Mouse (Mus musculus): Measurements from ENCODE around the gene Tlx2. TPM values are rescaled to one million over a fixed set of nuclear protein-coding genes. Genes with fewer than 3 reads are reported as not detected.

Tlx2 gene
- polyA plus RNA-seq, 1 experiment from 2014 or later: not detected

GRCm38 (mm10) chr6:83069488-83070246 lies 426 bp downstream of the Tlx2 start:
- ATAC-seq (ENCODE audit: insufficient number of reproducible peaks, low FRiP score, low TSS enrichment, low read depth): no peak
- Histone ChIP-seq H3K4me1 (peaks cover 32% of the 10 kb centered on the region), H3K27ac (no peak overlapping the region), H3K4me2 (peak overlapping the region; percentile 36), H3K9me3 (no peaks in the 10 kb centered on the region), H3K4me3 (peak overlapping the region; percentile 25), H3K36me3 (no peaks in the 10 kb centered on the region), H3K9ac (no peak overlapping the region), H3K27me3 (peaks cover 99% of the 10 kb centered on the region)
- under 1% methylated on average over 69 of the region's 69 CpGs for WGBS

- Histone ChIP-seq H3K4me1 (peaks cover 32% of the 10 kb centered on the region), H3K27me3 (peaks cover 99% of the 10 kb centered on the region), H3K27ac (no peak overlapping the region), H3K9me3 (no peaks in the 10 kb centered on the region), H3K9ac (no peak overlapping the region), H3K36me3 (no peaks in the 10 kb centered on the region), H3K4me3 (peak overlapping the region; percentile 13), H3K4me2 (peak overlapping the region; percentile 23; the same call in 1 of the 2 replicates)
- 1% methylated on average over 77 of the region's 81 CpGs for WGBS
- no peak for ATAC-seq (ENCODE audit: insufficient number of reproducible peaks, low FRiP score, low TSS enrichment, low read depth)
Observed at GRCm38 (mm10) chr6:83068706-83069487, 1.2 kb downstream of the Tlx2 start.

- peaks cover 32% of the 10 kb centered on the region for H3K4me1 ChIP-seq
- peaks cover 99% of the 10 kb centered on the region for H3K27me3 ChIP-seq
- H3K36me3 ChIP-seq: no peaks in the 10 kb centered on the region
- 14% methylated on average over 8 of the region's 8 CpGs for WGBS
- 0 out of 2 replicates have a peak overlapping the region, but pooled peaks have one; percentile 23 for H3K4me2 ChIP-seq
- no peak overlapping the region for H3K9ac ChIP-seq
- H3K9me3 ChIP-seq: no peaks in the 10 kb centered on the region
- ATAC-seq (ENCODE audit: insufficient number of reproducible peaks, low FRiP score, low TSS enrichment, low read depth): no peak
- no peak overlapping the region for H3K4me3 ChIP-seq
- H3K27ac ChIP-seq: no peak overlapping the region
Observed at GRCm38 (mm10) chr6:83068221-83068620, 1.9 kb downstream of the Tlx2 start.

- Histone ChIP-seq H3K9me3 (no peaks in the 10 kb centered on the region), H3K9ac (no peak overlapping the region), H3K4me1 (peaks cover 31% of the 10 kb centered on the region), H3K27ac (no peak overlapping the region), H3K27me3 (peaks cover 100% of the 10 kb centered on the region), H3K4me3 (no peak overlapping the region), H3K4me2 (no peak overlapping the region), H3K36me3 (no peaks in the 10 kb centered on the region)
- ATAC-seq (ENCODE audit: insufficient number of reproducible peaks, low FRiP score, low TSS enrichment, low read depth): no peak
- 26% methylated on average over 6 of the region's 6 CpGs for WGBS
Observed at GRCm38 (mm10) chr6:83066441-83066840, 3.7 kb downstream of the Tlx2 start.

- Histone ChIP-seq H3K36me3 (no peaks in the 10 kb centered on the region), H3K4me2 (no peak overlapping the region), H3K4me1 (peaks cover 26% of the 10 kb centered on the region), H3K27ac (no peak overlapping the region), H3K27me3 (peaks cover 100% of the 10 kb centered on the region), H3K4me3 (no peak overlapping the region), H3K9me3 (no peaks in the 10 kb centered on the region), H3K9ac (no peak overlapping the region)
- WGBS: 39% methylated on average over 8 of the region's 8 CpGs
- no peak for ATAC-seq (ENCODE audit: insufficient number of reproducible peaks, low FRiP score, low TSS enrichment, low read depth)
Observed at GRCm38 (mm10) chr6:83065995-83066394, 4.1 kb downstream of the Tlx2 start.

GRCm38 (mm10) chr6:83058725-83059124 lies 11.4 kb downstream of the Tlx2 start:
- peaks cover 14% of the 10 kb centered on the region for H3K4me1 ChIP-seq
- H3K27me3 ChIP-seq: peaks cover 47% of the 10 kb centered on the region
- WGBS: 81% methylated on average over 2 of the region's 2 CpGs
- H3K4me3 ChIP-seq: no peak overlapping the region
- H3K27ac ChIP-seq: no peak overlapping the region
- peaks cover 16% of the 10 kb centered on the region for H3K36me3 ChIP-seq
- no peaks in the 10 kb centered on the region for H3K9me3 ChIP-seq
- no peak for ATAC-seq (ENCODE audit: insufficient number of reproducible peaks, low FRiP score, low TSS enrichment, low read depth)
- H3K9ac ChIP-seq: no peak overlapping the region
- H3K4me2 ChIP-seq: no peak overlapping the region

- WGBS: 43% methylated on average over 3 of the region's 3 CpGs
- no peak for ATAC-seq (ENCODE audit: insufficient number of reproducible peaks, low FRiP score, low TSS enrichment, low read depth)
- H3K27ac ChIP-seq: no peak within 1 kb of the TSS
- H3K4me3 ChIP-seq: no peak within 1 kb of the TSS
- peaks cover 16% of the 10 kb centered on the region for H3K36me3 ChIP-seq
- H3K4me2 ChIP-seq: no peak within 1 kb of the TSS
- peaks cover 38% of the 10 kb centered on the region for H3K27me3 ChIP-seq
- peaks cover 23% of the 10 kb centered on the region for H3K4me1 ChIP-seq
- H3K9ac ChIP-seq: no peak within 1 kb of the TSS
- no peaks in the 10 kb centered on the region for H3K9me3 ChIP-seq
Observed at GRCm38 (mm10) chr6:83057790-83058189, 12.3 kb downstream of the Tlx2 start, which contains the start of gene Dqx1. Gene Dqx1 (plus strand): TSS chr6:83057844.

- WGBS: under 1% methylated on average over 49 of the region's 50 CpGs
- peak within 1 kb of the TSS; percentile 89 for H3K4me2 ChIP-seq
- peak within 1 kb of the TSS; percentile 83 for H3K9ac ChIP-seq
- peak within 1 kb of the TSS; percentile 66 for H3K4me3 ChIP-seq
- H3K36me3 ChIP-seq: peaks cover 33% of the 10 kb centered on the region
- no peaks in the 10 kb centered on the region for H3K9me3 ChIP-seq
- ATAC-seq (ENCODE audit: insufficient number of reproducible peaks, low FRiP score, low TSS enrichment, low read depth): peak; percentile 35; the same call in 1 of the 2 replicates
- peak within 1 kb of the TSS; percentile 91 for H3K27ac ChIP-seq
- H3K27me3 ChIP-seq: peaks cover 9% of the 10 kb centered on the region; the same call in 1 of the 2 replicates
- peaks cover 29% of the 10 kb centered on the region for H3K4me1 ChIP-seq
Observed at GRCm38 (mm10) chr6:83054871-83055431, 15.1 kb downstream of the Tlx2 start, which contains the start of gene Htra2. Gene Htra2 (minus strand): TSS chr6:83055273.

GRCm38 (mm10) chr6:83054074-83054851 lies 15.8 kb downstream of the Tlx2 start, which contains the start of gene Aup1:
Gene Aup1 (plus strand): TSS chr6:83054521.
- Histone ChIP-seq H3K9ac (peak within 1 kb of the TSS; percentile 83), H3K27me3 (0 out of 2 replicates have a peak, but pooled peaks cover 2% of the 10 kb centered on the region), H3K36me3 (peaks cover 37% of the 10 kb centered on the region), H3K4me2 (peak within 1 kb of the TSS; percentile 89), H3K4me1 (peaks cover 29% of the 10 kb centered on the region), H3K27ac (peak within 1 kb of the TSS; percentile 91), H3K9me3 (no peaks in the 10 kb centered on the region), H3K4me3 (peak within 1 kb of the TSS; percentile 66)
- under 1% methylated on average over 61 of the region's 64 CpGs for WGBS
- ATAC-seq (ENCODE audit: insufficient number of reproducible peaks, low FRiP score, low TSS enrichment, low read depth): peak; percentile 93

GRCm38 (mm10) chr6:83053136-83053960 lies 16.7 kb downstream of the Tlx2 start:
- Histone ChIP-seq H3K4me3 (peak overlapping the region; percentile 66), H3K27ac (peak overlapping the region; percentile 91), H3K9me3 (no peaks in the 10 kb centered on the region), H3K4me2 (peak overlapping the region; percentile 89), H3K9ac (peak overlapping the region; percentile 83), H3K27me3 (no peaks in the 10 kb centered on the region), H3K36me3 (peaks cover 37% of the 10 kb centered on the region), H3K4me1 (peaks cover 29% of the 10 kb centered on the region)
- under 1% methylated on average over 26 of the region's 26 CpGs for WGBS
- no peak for ATAC-seq (ENCODE audit: insufficient number of reproducible peaks, low FRiP score, low TSS enrichment, low read depth)

Measured in limb, embryonic 15.5 days (tissue).